Mouse (Mus musculus) embryonic fibroblast, embryonic 13.5 days (primary cell): ENCODE data around the gene Aak1.

Source experiments
- CTCF ChIP-seq: IDR thresholded peaks from 2 replicates; pipeline ENCODE4 v1.5.1; 2011; ENCODE audit warnings: mild to moderate bottlenecking, control low read depth, low read length, moderate library complexity, borderline replicate concordance; ENCODE audit not compliant: insufficient read depth
- POLR2A ChIP-seq: IDR thresholded peaks from 2 replicates; pipeline ENCODE4 v1.6.1; 2011; ENCODE audit warnings: low read depth, mild to moderate bottlenecking, control low read depth, low read length, moderate library complexity

DNA sequence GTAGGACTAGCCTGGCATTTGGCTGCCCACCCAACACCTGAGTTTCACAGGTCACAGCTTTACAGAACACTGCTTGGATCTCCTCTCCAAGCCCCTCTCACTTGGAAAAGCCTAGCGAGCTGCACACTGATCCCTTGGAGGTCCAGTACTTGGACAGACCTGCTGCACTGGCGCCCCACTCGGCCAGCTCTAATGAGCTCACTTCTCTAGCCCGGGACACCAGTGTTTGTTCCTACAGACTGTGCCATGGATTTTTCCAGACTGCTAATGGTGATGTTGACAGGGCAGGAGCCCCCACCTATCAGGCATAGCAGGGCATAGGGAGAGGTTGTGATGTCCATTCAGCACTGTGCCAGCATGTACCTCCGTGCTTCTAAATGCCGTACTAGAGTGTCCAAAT is 48.2 kb downstream of the Aak1 start:
- TF ChIP-seq CTCF (no peak), POLR2A (no peak)
